Mouse (Mus musculus): Measurements from ENCODE around the gene Kbtbd7.

DNA sequence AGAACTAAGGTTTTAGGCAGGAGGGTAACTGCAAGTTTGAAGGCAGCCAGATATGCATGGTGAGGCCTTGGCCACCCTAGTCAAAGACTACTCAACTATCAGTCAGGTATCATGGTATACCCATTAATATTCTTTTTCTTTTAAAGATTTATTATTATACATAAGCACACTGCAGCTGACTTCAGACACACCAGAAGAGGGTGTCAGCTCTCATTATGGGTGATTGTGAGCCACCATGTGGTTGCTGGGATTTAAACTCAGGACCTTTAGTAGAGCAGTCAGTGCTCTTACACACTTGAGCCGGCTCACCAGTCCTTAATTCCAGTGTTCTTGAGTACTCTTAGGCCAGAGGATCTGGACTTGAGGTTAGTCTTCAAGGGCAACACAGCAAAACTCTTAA lies 34.1 kb downstream of the Kbtbd7 start:
- TF ChIP-seq CTCF (IDR thresholded peaks at IDR 0.05) (no peak), POLR2A (IDR thresholded peaks at IDR 0.05; ENCODE audit: insufficient read depth, low read depth, low read length) (no peak)

All from heart, adult 2 months (tissue).